Mouse (Mus musculus): ENCODE measurements around the gene Neurog1. TPM values are rescaled to one million over a fixed set of nuclear protein-coding genes. Genes with fewer than 3 reads are reported as not detected.

The Neurog1 gene
- polyA plus RNA-seq, 1 experiment: 0.24 TPM

GRCm38 (mm10) chr13:56240012-56240770 lies 11.8 kb downstream of the Neurog1 start:
- Histone ChIP-seq H3K36me3 (ENCODE audit: control insufficient read depth, insufficient read depth, low read length) (no peaks in the 10 kb centered on the region), H3K27me3 (ENCODE audit: control insufficient read depth, insufficient read depth, low read length) (no peaks in the 10 kb centered on the region), H3K27ac (ENCODE audit: control insufficient read depth, insufficient read depth, low read length) (no peak overlapping the region), H3K4me3 (ENCODE audit: control insufficient read depth, insufficient read depth, low read length) (no peak overlapping the region), H3K4me1 (replicated peaks; ENCODE audit: control insufficient read depth, insufficient read depth, low read length) (peaks cover 6% of the 10 kb centered on the region)
- DNase-seq: no peak
- WGBS: 82% methylated on average over 16 of the region's 16 CpGs
- TF ChIP-seq CTCF (IDR thresholded peaks at IDR 0.05; ENCODE audit: borderline replicate concordance, control insufficient read depth, extremely low read depth, insufficient read depth, low read length, poor library complexity): no peak
- no peak for TF ChIP-seq POLR2A (IDR thresholded peaks at IDR 0.05; ENCODE audit: control insufficient read depth, extremely low read depth, insufficient read depth, low read length, poor library complexity)

GRCm38 (mm10) chr13:56237905-56238304 lies 14.1 kb downstream of the Neurog1 start:
- Histone ChIP-seq H3K36me3 (ENCODE audit: control insufficient read depth, insufficient read depth, low read length) (no peaks in the 10 kb centered on the region), H3K27ac (ENCODE audit: control insufficient read depth, insufficient read depth, low read length) (no peak overlapping the region), H3K27me3 (ENCODE audit: control insufficient read depth, insufficient read depth, low read length) (no peaks in the 10 kb centered on the region), H3K4me3 (ENCODE audit: control insufficient read depth, insufficient read depth, low read length) (no peak overlapping the region), H3K4me1 (replicated peaks; ENCODE audit: control insufficient read depth, insufficient read depth, low read length) (peaks cover 6% of the 10 kb centered on the region)
- 72% methylated on average over 10 of the region's 10 CpGs for WGBS
- no peak for TF ChIP-seq POLR2A (IDR thresholded peaks at IDR 0.05; ENCODE audit: control insufficient read depth, extremely low read depth, insufficient read depth, low read length, poor library complexity)
- TF ChIP-seq CTCF (IDR thresholded peaks at IDR 0.05; ENCODE audit: borderline replicate concordance, control insufficient read depth, extremely low read depth, insufficient read depth, low read length, poor library complexity): no peak
- DNase-seq: no peak

GRCm38 (mm10) chr13:56236194-56236593 lies 15.8 kb downstream of the Neurog1 start:
- no peak for DNase-seq
- Histone ChIP-seq H3K4me3 (ENCODE audit: control insufficient read depth, insufficient read depth, low read length) (no peak overlapping the region), H3K4me1 (replicated peaks; ENCODE audit: control insufficient read depth, insufficient read depth, low read length) (peaks cover 6% of the 10 kb centered on the region), H3K36me3 (ENCODE audit: control insufficient read depth, insufficient read depth, low read length) (no peaks in the 10 kb centered on the region), H3K27me3 (ENCODE audit: control insufficient read depth, insufficient read depth, low read length) (no peaks in the 10 kb centered on the region), H3K27ac (ENCODE audit: control insufficient read depth, insufficient read depth, low read length) (no peak overlapping the region)
- WGBS: 53% methylated on average over 7 of the region's 7 CpGs
- no peak for TF ChIP-seq CTCF (IDR thresholded peaks at IDR 0.05; ENCODE audit: borderline replicate concordance, control insufficient read depth, extremely low read depth, insufficient read depth, low read length, poor library complexity)
- no peak for TF ChIP-seq POLR2A (IDR thresholded peaks at IDR 0.05; ENCODE audit: control insufficient read depth, extremely low read depth, insufficient read depth, low read length, poor library complexity)

GRCm38 (mm10) chr13:56228790-56229189 lies 23.2 kb downstream of the Neurog1 start:
- 30% methylated on average over 7 of the region's 7 CpGs for WGBS
- H3K27ac ChIP-seq (ENCODE audit: control insufficient read depth, insufficient read depth, low read length): no peak overlapping the region
- TF ChIP-seq POLR2A (IDR thresholded peaks at IDR 0.05; ENCODE audit: control insufficient read depth, extremely low read depth, insufficient read depth, low read length, poor library complexity) (no peak), CTCF (IDR thresholded peaks at IDR 0.05; ENCODE audit: borderline replicate concordance, control insufficient read depth, extremely low read depth, insufficient read depth, low read length, poor library complexity) (no peak)
- H3K36me3 ChIP-seq (ENCODE audit: control insufficient read depth, insufficient read depth, low read length): no peaks in the 10 kb centered on the region
- H3K27me3 ChIP-seq (ENCODE audit: control insufficient read depth, insufficient read depth, low read length): no peaks in the 10 kb centered on the region; the same call in 1 of the 2 replicates
- no peak overlapping the region for H3K4me3 ChIP-seq (ENCODE audit: control insufficient read depth, insufficient read depth, low read length)
- DNase-seq: no peak
- H3K4me1 ChIP-seq (replicated peaks; ENCODE audit: control insufficient read depth, insufficient read depth, low read length): peaks cover 17% of the 10 kb centered on the region

- 54% methylated on average over 10 of the region's 10 CpGs for WGBS
- H3K27ac ChIP-seq (ENCODE audit: control insufficient read depth, insufficient read depth, low read length): no peak overlapping the region
- H3K4me1 ChIP-seq (replicated peaks; ENCODE audit: control insufficient read depth, insufficient read depth, low read length): peaks cover 22% of the 10 kb centered on the region
- no peaks in the 10 kb centered on the region for H3K36me3 ChIP-seq (ENCODE audit: control insufficient read depth, insufficient read depth, low read length)
- DNase-seq: no peak
- H3K4me3 ChIP-seq (ENCODE audit: control insufficient read depth, insufficient read depth, low read length): no peak overlapping the region
- TF ChIP-seq CTCF (IDR thresholded peaks at IDR 0.05; ENCODE audit: borderline replicate concordance, control insufficient read depth, extremely low read depth, insufficient read depth, low read length, poor library complexity): no peak
- TF ChIP-seq POLR2A (IDR thresholded peaks at IDR 0.05; ENCODE audit: control insufficient read depth, extremely low read depth, insufficient read depth, low read length, poor library complexity): no peak
- peaks cover 6% of the 10 kb centered on the region; the same call in 1 of the 2 replicates for H3K27me3 ChIP-seq (ENCODE audit: control insufficient read depth, insufficient read depth, low read length)
These were observed 25.6 kb downstream of the Neurog1 start for GRCm38 (mm10) chr13:56226175-56226954.

GRCm38 (mm10) chr13:56223625-56224024 lies 28.3 kb downstream of the Neurog1 start:
- H3K27ac ChIP-seq (ENCODE audit: control insufficient read depth, insufficient read depth, low read length): no peak overlapping the region
- H3K36me3 ChIP-seq (ENCODE audit: control insufficient read depth, insufficient read depth, low read length): no peaks in the 10 kb centered on the region
- H3K4me3 ChIP-seq (ENCODE audit: control insufficient read depth, insufficient read depth, low read length): no peak overlapping the region
- DNase-seq: no peak
- H3K27me3 ChIP-seq (ENCODE audit: control insufficient read depth, insufficient read depth, low read length): peaks cover 11% of the 10 kb centered on the region; the same call in 1 of the 2 replicates
- H3K4me1 ChIP-seq (replicated peaks; ENCODE audit: control insufficient read depth, insufficient read depth, low read length): peaks cover 20% of the 10 kb centered on the region
- 4% methylated on average over 21 of the region's 21 CpGs for WGBS
- TF ChIP-seq POLR2A (IDR thresholded peaks at IDR 0.05; ENCODE audit: control insufficient read depth, extremely low read depth, insufficient read depth, low read length, poor library complexity) (no peak), CTCF (IDR thresholded peaks at IDR 0.05; ENCODE audit: borderline replicate concordance, control insufficient read depth, extremely low read depth, insufficient read depth, low read length, poor library complexity) (no peak)

All from thymus, adult 2 months (tissue).